Mouse (Mus musculus) bone marrow, adult 2 months (tissue): ENCODE results near the gene Chn2. TPM values are rescaled to one million over a fixed set of nuclear protein-coding genes. Genes with fewer than 3 reads are reported as not detected.

Experiments
- H3K27ac ChIP-seq: fragments of 200-500 bp; 2 replicates; pipeline ENCODE4 v1.5.1; 2012; ENCODE audit warnings: low read depth, mild to moderate bottlenecking, control low read depth, inconsistent platforms, low read length; ENCODE audit not compliant: control insufficient read depth, poor library complexity, insufficient read depth
- H3K4me1 ChIP-seq: fragments of 200-500 bp; 2 replicates; pipeline ENCODE4 v1.6.1; 2011; ENCODE audit warnings: low read length; ENCODE audit not compliant: control insufficient read depth, insufficient read depth
- H3K4me3 ChIP-seq: fragments of 200-500 bp; replicated peaks from 2 replicates; pipeline ENCODE3; 2011; ENCODE audit warnings: mild to moderate bottlenecking, low read depth, low read length, control low read depth; ENCODE audit not compliant: control insufficient read depth
- CTCF ChIP-seq: fragments of 200-500 bp; IDR thresholded peaks from 2 replicates; pipeline ENCODE4 v1.5.1; 2011; ENCODE audit warnings: low read length, control low read depth; ENCODE audit not compliant: control insufficient read depth, insufficient read depth
- POLR2A ChIP-seq: fragments of 200-500 bp; IDR thresholded peaks from 2 replicates; pipeline ENCODE4 v1.6.1; 2011; ENCODE audit warnings: low read depth, mild to moderate bottlenecking, control low read depth, low read length, borderline replicate concordance; ENCODE audit not compliant: control insufficient read depth
- WGBS: fragments of 180-500 bp; shearing (Covaris S2); methylation state at CpG from one replicate; pipeline ENCODE4 v1.1.7; 2018; 5-methylcytosine and 5-hydroxymethylcytosine counted together
- polyA plus RNA-seq: library from polyadenylated mRNA; stranded (reverse); fragments of >200 nt; gene quantifications from 2 replicates; pipeline ENCODE4 v1.2.4, GENCODE M21; 2011; ENCODE audit warnings: low replicate concordance; ENCODE audit not compliant: missing spikeins, insufficient read depth, insufficient read length

The Chn2 gene
- polyA plus RNA-seq, 1 experiment: 7.3 TPM

DNA sequence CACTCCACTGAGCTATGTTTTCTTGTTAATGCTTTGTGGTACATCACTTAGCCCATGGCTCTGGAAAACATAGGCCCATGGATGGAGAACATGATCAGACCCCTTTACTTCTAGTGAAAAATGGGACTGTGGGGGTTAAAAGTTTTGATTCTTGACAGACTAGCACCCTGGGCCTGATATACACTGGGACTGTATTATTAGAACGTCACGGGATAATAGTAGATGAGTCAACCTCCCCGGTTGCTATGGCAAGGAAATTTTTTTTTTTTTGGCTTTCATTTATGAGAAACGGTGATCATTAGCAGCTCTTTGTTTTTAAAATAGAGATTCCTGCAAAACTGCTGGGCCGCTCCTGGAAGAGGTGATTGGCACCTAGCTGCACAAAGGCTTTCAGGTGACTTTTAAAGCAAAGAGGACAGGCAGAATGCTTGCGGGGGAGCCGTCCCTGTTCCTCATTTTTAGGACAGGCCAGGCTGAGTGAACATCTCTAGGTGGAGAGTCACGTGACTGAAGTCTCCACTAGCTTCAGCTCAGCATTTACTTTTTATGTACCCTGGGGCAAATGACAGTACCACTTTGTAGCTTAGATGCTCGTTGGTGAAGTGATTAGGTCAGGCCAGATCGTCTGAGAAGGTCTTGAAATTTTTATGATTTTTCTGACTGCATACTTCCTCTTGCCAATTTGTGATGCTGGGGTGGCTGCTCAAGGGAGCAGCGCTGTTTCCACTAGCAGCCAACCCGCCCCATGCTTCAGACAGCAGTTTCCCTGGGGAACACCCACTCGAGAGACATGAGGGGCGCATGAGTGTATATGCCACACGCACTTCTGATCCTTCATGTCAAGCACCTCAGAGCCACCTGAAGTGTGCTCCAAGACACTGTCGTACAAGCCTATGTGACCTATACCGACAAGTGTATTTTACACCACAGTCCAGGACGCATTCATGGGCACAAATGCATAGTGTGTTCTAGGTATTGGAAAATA is 17.5 kb downstream of the Chn2 start:
- no peak for TF ChIP-seq CTCF
- TF ChIP-seq POLR2A: no peak
- 50% methylated on average over 18 of the region's 18 CpGs for WGBS
- no peak overlapping the region for H3K4me3 ChIP-seq
- H3K4me1 ChIP-seq: peaks cover 2% of the 10 kb centered on the region; the same call in 1 of the 2 replicates
- no peak overlapping the region for H3K27ac ChIP-seq

DNA sequence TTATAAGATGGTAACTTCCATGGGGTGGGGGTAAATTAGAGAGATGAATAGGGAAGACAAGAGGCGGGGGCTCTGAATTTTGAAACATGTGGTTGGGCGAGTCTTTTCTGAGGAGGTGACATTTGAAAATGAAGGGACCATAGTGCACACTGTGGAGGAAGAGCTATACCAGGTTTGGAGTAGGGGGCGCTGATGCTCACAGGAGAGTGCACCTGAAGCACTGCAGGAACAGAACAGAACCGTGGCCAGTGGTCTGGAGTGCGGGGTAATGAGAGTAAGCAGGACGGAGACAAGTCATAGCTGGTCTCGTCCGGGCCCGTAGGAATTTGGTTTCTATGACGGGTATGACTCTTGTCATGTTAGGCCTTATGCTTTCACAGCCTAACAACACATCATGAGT is 18.3 kb downstream of the Chn2 start:
- H3K27ac ChIP-seq: no peak overlapping the region
- H3K4me1 ChIP-seq: peaks cover 2% of the 10 kb centered on the region; the same call in 1 of the 2 replicates
- H3K4me3 ChIP-seq: no peak overlapping the region
- WGBS: 78% methylated on average over 10 of the region's 10 CpGs
- no peak for TF ChIP-seq POLR2A
- no peak for TF ChIP-seq CTCF

DNA sequence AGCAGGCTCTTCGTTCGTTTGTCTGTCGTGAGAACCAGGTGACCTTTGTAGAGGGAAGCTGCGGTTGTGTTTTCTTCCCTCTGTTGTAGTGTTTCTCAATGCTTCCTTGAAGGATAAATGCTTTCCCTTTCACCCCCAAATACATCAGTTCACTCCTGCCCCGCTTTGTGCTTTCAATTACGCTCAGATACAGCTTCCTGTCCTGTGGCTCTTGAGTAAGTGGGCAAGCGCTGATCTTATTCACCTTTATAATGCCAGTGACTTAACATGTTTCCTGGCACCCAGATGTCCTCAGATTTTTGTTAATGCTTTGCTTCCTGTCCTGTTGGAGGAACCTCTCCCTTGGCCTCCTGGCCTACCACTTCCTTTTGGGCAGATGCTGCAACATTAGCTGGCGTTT is 19.5 kb downstream of the Chn2 start:
- no peak overlapping the region for H3K4me3 ChIP-seq
- 7% methylated on average over 8 of the region's 8 CpGs for WGBS
- peaks cover 2% of the 10 kb centered on the region; the same call in 1 of the 2 replicates for H3K4me1 ChIP-seq
- TF ChIP-seq CTCF: no peak
- no peak for TF ChIP-seq POLR2A
- H3K27ac ChIP-seq: no peak overlapping the region

DNA sequence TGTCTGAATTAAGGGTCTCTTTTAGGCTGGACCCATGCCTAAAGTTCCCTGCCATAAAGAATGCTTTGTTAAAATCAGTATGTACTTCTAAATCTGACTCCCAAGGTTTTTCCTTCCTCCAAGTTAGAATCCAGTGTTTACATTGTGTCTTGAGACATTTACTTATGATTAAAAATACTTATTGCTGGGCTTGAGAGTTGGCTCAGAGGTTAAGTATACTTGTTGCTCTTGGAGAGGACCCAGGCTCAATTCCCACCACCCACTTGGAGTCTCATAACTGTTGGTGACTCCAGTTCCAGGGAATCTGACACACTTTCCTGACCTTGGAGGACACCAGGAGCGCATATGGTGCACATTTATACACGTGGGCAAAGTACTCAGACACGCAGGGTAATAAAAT is 20.9 kb downstream of the Chn2 start:
- no peak overlapping the region for H3K4me3 ChIP-seq
- no peak for TF ChIP-seq CTCF
- no peak for TF ChIP-seq POLR2A
- 81% methylated on average over 3 of the region's 3 CpGs for WGBS
- H3K27ac ChIP-seq: no peak overlapping the region
- peaks cover 2% of the 10 kb centered on the region; the same call in 1 of the 2 replicates for H3K4me1 ChIP-seq

DNA sequence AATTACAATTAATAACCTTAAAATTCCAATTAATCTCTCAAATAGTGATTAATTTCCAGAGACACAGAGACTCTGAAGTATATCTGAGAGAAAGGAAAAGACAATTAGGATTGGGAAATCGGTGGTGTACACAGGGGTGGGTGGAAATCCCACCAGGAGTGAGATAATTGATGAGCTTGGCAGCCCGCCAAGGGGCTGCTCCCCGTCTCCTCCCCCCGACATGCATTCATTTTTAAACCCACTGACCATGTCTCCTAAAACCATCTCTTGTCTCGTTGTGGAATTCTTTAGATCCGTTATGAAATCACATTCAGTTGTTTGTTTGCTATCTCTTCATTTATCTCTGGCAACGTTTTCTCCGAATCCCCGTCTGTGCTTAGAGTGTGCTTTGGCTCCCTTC is 22.0 kb downstream of the Chn2 start:
- H3K4me1 ChIP-seq: peaks cover 2% of the 10 kb centered on the region; the same call in 1 of the 2 replicates
- TF ChIP-seq POLR2A: no peak
- TF ChIP-seq CTCF: no peak
- WGBS: 78% methylated on average over 9 of the region's 9 CpGs
- H3K27ac ChIP-seq: no peak overlapping the region
- H3K4me3 ChIP-seq: no peak overlapping the region

DNA sequence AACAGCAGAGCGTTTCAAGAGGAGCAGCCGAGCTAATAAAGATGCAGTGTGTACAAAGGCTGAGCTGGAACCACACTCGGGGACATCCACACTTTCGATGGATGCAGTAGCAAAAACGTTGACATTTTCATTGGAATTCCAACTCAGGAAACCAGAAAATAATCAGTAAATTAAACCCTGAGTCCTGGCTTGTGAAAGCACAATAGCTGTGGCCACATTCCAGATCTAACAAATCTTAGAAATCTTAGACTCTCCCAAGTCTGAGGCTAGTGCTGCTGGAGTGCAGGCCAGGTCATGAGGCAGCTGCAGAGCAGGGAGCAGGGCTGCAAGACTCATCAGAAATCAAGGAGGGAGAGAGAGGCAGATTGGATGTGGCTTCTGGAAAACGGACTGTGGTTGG is 24.5 kb downstream of the Chn2 start:
- peaks cover 2% of the 10 kb centered on the region; the same call in 1 of the 2 replicates for H3K4me1 ChIP-seq
- no peak for TF ChIP-seq POLR2A
- TF ChIP-seq CTCF: no peak
- 78% methylated on average over 6 of the region's 6 CpGs for WGBS
- H3K27ac ChIP-seq: no peak overlapping the region
- no peak overlapping the region for H3K4me3 ChIP-seq

DNA sequence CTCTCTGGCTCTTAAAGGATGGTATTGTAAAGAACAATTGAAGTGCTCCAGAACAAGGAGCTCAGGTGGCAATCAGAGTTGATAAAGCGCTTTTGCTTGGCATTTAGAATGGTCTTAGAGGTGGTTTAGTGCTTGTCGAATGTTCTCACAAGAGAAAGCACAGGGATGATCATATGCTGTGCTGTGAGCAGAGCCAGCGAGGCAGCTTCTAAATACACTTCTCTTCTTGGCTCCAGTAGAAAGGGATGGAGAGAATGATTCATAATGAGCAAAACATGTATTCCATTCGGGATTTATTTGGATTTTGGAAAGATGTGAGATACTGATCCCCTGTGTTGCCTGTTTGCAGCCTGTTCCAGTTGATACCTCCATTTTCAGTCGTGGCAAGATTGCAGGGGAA is 28.0 kb downstream of the Chn2 start:
- Histone ChIP-seq H3K4me3 (no peak overlapping the region), H3K27ac (no peak overlapping the region), H3K4me1 (peaks cover 1% of the 10 kb centered on the region; the same call in 1 of the 2 replicates)
- TF ChIP-seq POLR2A (no peak), CTCF (no peak)
- WGBS: 66% methylated on average over 5 of the region's 5 CpGs

DNA sequence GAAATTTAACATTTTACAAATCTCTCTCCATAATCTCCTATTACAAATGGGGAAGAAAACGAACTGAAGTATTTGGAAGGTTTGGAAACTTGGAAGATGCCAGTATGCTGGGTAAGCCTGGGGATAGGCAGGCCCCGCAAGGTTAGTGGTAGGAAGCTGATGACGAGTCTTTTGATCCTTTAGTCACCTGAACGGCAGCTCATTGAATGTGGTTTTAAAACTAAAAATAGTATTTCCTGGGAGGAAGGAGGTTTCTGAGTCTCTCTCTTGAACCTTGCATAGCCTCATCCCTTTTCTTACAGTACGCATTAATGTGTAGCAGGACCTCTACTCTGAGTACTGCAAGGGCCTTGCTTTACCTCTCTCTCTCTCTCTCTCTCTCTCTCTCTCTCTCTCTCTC is 29.5 kb downstream of the Chn2 start:
- peaks cover 1% of the 10 kb centered on the region; the same call in 1 of the 2 replicates for H3K4me1 ChIP-seq
- H3K27ac ChIP-seq: no peak overlapping the region
- TF ChIP-seq CTCF (no peak), POLR2A (no peak)
- no peak overlapping the region for H3K4me3 ChIP-seq
- 45% methylated on average over 5 of the region's 5 CpGs for WGBS
